Mouse (Mus musculus) gastrocnemius, postnatal 10 days (tissue): ENCODE measurements around the gene F3. TPM values are rescaled to one million over a fixed set of nuclear protein-coding genes. Genes with fewer than 3 reads are reported as not detected.
A peak's percentile ranks its signal among the peaks of the same experiment; 100 is the strongest.

Experiments
- DNase-seq: peaks from one replicate; pipeline ENCODE4 v3.0.0; 2021; ENCODE audit warnings: mixed read lengths
- total RNA-seq, 2 experiments: library from RNA; stranded (reverse); gene quantifications; 2 replicates each; pipeline ENCODE4 v1.2.3; 2021

F3 gene
- total RNA-seq, 2 experiments from 2014 or later: 6.0 to 6.7 TPM

DNA sequence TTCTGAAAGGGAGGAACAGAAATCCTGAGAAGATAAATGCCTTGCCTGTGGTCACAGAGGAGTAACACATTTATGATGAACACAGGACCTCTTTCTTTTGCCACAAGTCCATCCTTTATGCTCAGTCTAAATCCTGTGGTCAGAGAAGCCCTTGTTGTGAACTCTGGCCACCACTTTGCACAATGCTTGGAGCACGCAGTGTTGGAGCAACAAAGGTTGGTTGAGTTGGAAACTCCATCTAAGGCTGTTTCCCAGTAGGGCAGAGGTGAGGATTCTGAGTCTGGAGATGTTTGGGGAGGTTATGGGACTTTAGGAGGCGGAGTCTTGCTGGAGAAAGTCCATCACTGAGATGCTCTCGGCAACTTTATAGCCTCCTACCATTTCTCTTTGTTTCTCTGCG is 16.2 kb upstream of the F3 start:
- DNase-seq: no peak

DNA sequence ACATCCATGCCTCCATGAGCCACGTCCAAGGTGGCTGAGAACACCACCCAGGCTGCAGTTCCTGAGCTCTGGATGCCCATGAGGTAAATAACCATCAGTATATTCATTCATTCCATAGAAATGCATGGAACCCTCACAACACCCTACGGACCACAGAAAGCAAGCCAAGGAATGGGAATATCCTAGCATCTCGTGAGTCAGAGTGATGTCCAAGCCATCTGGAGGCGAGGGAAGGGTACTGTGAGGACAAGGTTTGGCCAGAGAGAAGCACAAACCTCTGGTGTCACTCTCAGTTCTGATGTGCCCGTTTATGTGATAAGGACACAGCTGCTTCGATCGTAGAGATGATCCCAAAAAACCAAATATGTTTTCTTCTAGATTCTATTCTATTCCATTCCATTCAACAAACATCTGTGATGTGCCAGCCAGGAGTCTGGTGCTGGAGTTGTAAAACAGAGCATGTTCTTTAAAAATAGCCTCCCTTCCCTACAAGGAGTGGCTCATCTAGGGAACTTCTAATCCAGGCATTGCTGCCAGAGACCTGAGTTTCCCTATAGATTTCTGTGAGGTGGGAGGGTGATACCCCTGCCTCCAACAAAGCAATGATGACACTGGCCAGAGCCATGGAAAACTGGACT is 12.3 kb upstream of the F3 start:
- no peak for DNase-seq

DNA sequence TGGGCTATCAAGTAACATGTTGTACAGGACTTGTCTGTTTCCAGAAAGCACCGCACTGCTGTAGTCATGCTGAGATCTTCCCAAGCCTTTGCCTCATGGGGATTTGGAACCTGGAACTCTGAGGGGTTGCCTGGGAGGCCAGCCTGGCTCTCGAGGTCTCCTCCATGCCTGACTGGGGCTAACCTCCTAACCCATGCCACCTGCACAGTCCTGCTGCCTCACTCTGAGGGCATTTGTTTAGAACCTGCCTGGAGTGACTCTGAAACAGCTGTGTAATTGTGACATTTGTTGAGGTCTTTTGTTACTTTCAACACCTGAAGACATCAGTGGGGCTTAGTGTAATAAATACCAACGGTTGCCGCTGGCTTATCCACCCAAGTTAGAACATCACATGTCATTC is 11.1 kb upstream of the F3 start:
- DNase-seq: no peak

DNA sequence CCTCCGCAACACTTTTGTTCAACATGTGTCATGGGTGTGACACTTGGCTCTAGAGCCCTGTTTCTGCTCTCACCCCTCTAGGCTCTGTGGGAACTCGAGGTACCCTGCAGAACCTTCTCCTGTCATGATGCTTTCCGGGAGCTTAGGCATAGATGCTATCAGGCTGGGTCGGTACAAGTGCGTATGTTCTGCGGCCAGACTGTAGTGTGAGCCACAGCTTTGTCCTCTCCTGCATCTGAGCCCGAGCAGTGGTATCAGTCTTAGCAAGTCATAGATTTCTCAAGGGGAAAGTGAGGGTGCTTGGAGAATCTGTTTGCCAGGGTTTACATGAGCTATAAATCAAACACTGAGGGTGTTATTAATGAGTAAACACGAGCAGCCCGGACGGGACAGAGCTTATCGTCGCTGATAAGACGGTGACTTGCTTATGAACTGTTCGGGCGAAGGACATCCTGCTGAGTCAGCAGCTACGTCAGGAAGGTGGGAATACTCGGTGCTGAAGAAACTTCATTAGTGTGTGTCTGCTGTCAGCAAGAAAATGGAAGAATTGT is 10.1 kb upstream of the F3 start:
- no peak for DNase-seq

DNA sequence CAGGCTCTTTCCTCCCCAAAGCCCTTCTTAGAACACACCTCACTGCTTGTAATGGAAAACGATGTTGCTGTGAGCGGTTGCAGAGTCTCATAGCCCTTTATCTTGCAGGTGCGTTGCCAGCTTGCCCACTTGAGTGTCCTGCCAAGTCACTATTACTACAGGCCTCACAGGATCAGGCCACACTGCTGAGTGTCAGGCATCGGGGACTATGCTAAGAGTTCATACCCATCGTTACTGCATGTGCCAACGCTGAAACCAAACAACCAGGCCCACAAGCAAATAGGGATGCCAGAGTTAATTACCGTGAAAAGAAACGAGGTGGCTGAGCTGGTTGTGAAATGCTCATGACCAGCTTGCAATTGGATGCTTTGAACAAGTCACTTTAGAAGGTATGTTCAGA is 9.5 kb upstream of the F3 start:
- DNase-seq: no peak

DNA sequence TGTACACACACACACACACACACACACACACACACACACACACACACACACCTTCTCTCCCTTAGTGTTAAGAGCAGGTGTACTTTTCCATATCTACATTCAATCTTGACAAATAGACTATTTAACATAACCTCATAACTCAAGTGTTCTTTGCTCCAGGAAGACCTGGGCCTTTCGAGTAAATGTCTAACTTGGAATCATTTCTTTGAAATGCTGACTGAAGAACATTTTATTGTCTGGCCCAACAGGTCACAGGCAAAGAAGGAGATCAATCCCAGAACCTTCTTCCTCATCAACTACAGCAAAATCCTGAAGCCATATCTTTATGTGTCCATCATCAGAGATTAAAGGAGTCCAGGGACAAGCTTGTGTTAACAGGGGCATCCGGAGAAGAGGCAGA is 8.9 kb upstream of the F3 start:
- no peak for DNase-seq

DNA sequence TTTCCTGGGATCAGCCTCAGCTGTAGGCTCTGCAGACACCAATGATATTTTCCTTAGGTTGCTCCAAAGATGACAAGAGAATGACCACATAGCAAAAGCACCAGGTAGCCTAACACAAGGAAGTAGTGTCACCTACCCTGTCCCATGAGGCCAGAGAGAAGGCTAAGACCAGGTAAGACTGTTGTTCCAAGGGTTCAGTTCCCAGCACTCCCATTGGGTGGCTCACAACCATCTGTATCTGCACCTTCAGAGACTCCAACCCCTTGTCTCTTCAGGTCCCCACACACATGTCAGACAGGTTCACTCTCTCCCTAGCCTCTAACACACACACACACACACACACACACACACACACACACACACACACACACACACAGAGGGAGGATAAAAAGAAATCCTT is 8.0 kb upstream of the F3 start:
- DNase-seq: no peak

DNA sequence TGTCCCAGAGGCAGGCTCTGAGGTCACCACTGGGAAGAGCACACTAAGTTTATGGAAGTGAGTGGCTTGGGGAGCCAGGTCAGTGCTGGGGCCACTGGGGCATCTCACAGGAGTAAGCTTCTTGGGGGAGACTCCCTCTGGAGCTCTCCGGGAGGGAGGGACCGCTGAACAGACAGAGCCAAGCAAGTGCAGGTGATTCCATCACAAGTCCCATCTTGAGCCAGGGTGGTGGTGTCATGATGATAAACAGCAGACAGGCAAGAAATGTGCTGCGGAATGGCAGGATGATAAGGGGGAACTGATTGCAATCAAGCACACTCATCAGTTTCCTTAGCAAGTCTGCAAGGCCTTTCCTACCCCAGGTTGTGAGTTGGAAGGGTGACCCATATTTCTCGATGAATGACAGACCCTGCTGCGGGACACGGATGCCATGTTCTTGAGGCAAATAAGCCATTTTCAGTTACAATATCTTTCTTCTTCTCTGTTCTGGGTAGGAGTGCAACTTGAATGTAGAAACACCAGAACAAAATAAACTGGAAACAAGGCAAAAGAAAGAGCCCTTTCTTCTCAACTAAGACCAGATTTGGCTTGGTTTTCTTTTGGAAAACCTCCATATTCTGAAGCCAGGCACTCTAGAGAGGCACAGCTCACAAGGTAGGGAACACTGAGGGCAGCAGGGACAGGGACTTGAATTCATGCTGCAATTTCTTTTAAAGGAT is 7.4 kb upstream of the F3 start:
- no peak for DNase-seq

DNA sequence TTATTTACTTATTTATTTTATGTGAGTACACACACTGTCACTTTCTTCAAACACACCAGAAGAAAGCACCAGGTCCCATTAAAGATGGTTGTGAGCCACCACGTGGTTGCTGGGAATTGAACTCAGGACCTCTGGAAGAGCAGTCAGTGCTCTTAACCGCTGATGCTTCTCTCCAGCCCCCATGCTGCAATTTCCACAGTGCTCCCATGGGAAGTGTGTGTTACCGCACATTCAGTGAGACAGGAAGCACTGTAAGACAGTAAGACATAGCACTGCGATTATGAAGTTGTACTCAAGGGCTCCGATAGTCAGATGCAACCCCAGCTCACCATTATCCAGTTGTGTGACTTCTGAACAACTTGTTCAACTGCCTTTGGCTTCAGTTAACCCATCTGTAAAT is 6.9 kb upstream of the F3 start:
- DNase-seq: no peak

DNA sequence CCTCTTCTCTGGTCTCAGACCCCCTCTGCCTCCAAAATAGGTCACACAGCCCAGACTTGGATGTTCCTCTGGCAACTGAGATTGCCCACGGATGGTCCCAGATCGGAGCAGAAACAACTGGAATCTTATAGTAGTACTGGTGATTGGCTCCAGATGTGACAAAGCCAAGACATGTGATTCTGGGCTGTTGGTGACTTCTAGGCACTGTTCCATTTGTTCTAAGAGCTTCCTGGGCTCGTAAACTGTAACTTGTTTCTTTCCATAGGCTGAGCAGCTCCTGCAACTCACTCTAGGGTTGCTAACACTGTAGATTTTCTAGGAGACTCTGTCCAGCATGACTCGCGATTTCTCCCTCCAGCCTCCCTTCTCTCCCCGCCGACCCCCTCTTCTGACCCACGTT is 4.7 kb upstream of the F3 start:
- no peak for DNase-seq

DNA sequence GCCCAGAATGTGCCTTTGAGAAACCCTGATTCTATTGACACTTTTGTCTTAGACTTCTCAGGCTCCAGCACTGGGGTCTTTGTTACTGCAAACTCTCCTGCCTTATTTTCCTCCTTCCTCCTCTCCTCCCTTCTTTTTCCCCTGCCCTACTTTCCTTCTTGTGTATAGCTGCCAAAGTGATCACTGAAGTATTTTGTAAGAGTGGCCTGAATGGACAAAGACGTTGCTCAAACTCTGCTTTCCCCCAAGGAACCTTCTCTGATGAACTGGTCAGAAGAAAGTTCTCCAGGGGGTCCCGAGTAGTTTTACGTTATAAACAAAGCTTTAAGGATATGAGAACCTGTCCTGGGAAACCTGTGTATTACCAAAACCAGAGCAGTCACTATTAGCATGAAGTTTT is 3.6 kb upstream of the F3 start:
- no peak for DNase-seq

DNA sequence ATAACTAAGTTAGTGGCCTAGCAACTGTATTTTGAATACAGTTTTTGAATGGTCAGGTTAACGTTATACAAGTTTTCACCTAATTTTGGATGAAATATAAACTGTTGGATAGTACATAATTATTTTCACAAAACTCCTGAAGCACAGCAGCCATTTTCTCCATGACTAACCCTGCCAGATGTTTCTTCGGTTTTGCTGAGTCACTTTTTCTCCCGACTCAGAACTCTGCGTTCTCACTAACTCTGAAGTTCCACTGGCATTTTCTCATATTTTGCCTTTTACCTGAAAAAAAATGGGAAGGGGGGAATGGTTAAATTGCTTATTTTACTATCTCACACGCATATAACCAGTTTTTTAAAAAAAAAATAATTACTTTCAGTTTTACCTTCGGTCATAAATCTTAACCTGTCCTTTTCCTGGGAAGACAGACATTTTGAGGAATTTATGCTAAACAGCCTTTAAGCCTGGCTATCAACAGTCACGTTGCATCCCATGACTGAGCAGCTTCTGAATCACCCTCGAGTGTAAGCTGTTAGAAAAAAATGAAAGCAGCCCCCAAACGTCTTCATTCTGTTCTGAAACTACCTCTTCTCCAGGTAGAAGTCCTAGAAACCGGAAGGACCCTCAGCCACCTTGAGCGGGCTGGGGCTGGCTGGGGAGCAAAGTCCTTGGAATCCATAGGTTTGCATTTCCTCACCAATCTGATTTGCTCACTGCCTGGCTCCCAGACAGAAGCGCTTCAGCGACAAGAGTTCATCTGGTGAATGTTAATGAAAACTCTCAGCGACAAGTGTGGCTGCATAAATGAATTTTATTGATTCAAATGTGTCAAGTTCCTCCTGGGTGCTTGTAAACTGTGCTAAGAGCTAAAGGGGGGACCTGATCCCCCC is 2.3 kb upstream of the F3 start:
- no peak for DNase-seq

DNA sequence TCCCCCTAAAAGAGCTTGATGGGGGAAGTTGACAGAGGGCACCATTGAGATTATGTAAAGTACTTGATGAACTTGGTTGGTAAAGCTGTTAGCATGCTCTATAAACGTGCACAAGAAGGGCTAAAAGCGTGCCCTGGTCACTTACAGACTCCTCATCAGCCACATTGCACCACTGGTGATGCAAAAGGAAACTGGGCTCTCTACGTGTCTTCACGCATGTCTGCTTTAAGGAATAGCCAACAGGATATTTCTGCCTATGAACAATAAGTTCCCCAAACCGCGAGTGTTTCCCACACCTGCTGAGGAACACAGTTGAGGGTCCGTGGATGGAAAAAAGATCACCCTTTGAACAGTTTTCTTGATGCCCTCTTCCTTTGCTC is 1.7 kb upstream of the F3 start:
- no peak for DNase-seq

DNA sequence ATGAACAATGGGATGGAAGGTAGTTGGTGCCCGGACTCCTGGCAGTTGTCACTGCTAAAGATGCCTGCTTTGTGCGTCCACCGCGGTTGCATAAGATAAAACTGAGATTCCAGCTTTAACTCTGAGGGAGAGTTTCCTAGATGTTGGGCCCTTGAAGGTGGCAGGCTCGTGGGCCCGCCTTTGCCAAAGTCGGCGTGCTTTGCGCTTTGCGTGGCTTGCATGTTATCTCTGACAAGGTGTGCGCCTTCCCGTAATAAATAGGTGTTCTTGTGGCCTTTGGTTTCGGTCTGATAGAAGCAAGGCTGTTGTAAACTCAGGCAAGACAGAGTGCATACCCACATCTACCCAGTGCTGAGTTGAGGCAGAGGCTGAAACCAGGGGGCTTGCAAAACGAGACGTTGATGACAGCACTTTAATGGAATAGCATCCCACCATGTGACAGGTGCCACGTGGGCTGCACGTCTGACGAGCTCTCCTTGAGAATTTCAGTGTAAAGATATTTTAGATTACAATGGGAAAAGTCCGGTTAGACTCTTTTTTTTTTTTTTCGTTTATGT is 709 bp downstream of the F3 start:
- no peak for DNase-seq

DNA sequence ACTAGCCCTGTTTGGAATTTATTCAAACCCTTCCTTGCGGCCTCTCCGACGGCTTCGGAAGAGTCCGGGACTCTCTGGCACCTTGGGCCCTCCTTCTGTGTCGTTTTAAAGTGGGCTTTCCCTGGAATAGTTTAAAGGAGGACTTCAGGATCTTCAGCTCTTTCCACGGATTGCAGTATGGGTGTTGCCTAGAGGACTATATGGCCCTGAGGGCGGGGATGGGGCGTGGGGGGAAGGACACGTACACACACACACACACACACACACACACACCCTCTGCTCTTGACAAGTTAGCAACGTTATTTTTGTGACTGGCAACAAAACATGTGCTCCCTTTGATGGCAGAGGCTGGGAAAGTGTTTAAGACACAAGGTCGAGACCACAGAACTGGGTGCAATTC is 1.2 kb downstream of the F3 start:
- DNase-seq: no peak

DNA sequence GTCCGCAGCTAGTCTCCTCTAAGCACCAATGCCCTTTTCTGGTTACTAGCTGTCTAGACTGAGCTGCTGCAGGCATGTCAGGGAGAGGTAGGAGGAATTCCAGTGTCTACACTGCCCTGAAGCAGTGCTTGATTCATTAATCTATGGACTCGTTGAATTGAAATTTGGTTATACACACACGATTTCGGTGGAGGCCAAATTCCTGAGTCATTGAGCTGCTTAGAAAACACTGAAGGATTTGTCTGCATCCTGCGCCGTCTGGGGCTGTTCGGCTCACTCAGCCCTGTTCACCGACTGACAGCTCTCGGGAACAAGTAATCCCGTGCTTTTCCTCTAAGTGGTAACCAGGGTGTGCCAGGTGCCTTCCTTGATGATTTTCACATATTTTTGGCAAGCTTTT is 2.3 kb downstream of the F3 start:
- DNase-seq: no peak

DNA sequence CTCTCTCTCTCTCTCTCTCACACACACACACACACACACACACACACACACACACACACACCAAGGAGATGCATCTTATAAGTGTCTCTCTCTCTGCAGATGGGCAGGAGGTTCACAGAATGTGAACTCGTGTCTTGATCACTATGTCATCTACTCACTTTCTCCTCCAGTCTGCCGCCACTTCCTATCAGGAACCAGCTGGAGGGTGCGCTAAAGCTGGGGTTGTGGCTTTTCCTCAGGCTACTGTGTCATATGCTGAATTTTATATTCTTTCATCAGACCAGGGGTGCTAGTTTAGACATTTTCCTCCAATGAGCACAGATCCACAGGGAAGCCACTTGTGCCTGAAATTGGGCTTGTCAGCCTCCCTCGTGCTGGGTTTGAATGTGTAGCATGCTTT is 6.3 kb downstream of the F3 start:
- DNase-seq: no peak

DNA sequence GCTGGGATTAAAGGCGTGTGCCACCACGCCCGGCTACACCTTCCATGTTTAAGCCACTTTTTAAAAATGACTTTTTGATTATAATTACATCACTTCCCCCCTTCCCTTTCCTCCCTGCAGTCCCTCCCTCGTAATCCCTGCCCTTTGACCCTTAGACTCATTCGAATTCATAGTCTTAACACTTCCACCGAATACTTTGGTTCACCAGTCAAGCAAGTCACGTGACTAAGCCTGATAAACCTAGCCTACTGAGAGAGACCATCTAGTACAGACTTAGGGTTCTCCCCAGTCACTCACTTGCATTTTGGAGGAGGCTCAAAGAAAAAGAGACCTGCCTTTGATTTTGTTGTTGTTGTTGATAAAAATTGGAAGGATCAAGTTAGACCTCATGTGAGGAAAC is 12.2 kb downstream of the F3 start:
- DNase-seq: no peak

DNA sequence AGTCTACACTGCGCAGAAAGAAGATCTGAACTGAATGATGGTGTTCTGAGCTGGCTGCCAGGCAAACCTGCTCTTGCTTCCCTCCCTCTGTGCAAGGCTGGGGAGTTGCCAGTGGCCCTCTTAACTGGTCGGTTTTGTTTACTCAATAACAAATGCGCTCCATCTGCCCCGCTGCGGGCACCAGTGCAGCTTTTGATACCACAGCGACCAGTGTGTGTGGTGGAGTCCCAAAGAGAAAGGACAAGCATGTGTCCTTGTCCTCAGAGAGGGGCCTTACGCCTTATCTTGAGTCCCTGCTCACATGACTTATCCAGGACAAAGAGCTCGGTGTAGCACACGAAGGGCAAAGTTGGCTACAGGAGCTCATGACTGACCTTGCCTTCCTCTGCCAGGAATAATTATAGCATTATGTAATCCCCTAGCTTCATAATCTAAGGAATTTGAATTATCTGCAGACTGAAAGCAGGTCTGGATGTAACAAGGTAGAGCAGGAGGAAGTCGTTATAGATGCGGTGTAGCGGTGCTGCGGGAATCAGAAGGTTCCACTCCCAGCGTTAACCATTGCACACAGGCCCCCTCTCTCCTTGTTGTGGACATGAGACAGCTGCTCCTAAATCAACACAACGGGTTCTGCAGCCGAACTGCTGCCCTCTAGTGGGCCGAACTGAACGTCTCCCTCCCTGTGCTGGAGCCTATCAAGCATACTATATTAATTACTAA is 12.8 kb downstream of the F3 start:
- peak; percentile 83 for DNase-seq

DNA sequence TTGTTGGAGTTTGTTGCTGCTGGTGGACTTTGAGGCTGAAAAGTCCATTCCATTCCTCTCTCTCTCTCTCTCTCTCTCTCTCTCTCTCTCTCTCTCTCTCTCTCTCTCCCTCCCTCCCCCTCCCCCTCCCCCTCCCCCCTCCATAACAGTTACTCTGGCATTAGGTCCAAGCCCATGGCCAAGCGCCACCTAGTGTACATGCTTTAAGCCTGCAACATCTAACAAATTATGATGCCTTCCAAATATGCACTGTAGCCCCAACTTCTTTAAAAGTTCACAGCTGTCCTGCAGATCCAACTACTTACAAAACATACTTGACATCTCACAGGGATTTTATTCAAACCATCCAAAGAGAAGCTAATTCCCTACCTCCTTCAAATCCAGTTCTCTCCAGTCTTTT is 14.1 kb downstream of the F3 start:
- peak; percentile 67 for DNase-seq

DNA sequence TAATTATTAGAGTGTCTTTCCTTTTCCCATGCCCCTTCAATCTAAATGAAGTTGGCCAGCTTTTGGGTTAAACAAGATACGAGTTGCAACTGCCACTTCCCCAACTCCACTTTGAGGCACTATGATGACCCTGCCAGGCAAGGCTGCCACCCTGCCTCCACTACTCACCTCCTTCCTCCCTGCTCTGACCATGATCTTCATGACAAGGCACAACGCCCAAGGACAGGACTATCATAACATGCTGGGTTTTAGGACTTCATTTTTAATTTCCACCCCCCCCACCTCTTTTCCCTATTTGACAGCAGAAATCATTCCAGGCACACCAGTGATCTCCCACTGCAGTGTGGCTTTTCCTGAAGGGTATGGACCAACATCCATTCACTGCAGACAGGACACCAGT is 14.6 kb downstream of the F3 start:
- no peak for DNase-seq

DNA sequence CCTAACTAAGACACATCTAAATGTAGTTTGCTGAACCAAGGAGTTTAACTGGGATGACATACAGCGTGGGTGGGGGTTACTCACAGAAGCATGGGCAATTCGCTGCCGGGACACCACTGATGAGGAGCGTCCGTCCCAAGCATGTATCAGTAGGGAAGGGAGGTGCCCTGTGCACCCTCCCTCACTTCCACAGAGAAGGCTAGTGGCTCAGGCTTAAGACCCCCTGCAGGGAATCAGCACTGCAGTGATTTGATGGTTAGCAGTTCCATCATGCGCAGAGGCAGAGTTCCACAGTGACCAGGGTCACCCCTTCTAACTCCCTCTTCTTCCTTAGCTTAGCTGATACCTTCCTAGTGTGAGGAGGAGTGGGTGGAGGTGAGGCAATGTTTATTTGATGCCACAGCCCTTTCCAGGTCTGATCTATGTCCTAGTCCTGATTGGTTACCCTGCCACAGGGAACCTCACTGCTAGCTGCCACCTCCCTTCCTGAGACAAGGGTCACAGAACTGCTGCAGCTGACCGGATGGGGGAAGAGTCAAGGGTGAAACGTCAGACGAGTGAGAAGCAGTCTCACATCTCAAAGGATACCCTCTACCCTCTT is 15.5 kb downstream of the F3 start:
- no peak for DNase-seq
